Mouse (Mus musculus) lung, postnatal 0 days (tissue): ENCODE results near the gene Cldn3. TPM values are rescaled to one million over a fixed set of nuclear protein-coding genes. Genes with fewer than 3 reads are reported as not detected.

ENCODE experiments used
- ATAC-seq: fragments of 200-750 bp; cut with Nextera tagmentation; 2 replicates; pipeline ENCODE4 v1.8.0; 2017; ENCODE audit warnings: moderate library complexity
- DNase-seq: peaks from one replicate; pipeline ENCODE4 v3.0.0-alpha.2; 2016; ENCODE audit warnings: low spot score
- H3K27ac ChIP-seq: fragments of 300-500 bp; sonication (generic); 2 replicates; pipeline ENCODE4 v1.5.1; 2014; ENCODE audit warnings: antibody characterized with exemption, mild to moderate bottlenecking, low read length, mixed read lengths
- H3K27me3 ChIP-seq: fragments of 300-500 bp; sonication (generic); replicated peaks from 2 replicates; pipeline ENCODE4 v1.6.1; 2014; ENCODE audit warnings: low read length, mixed read lengths; ENCODE audit not compliant: insufficient read depth
- H3K36me3 ChIP-seq: fragments of 300-500 bp; sonication (generic); 2 replicates; pipeline ENCODE4 v1.6.1; 2014; ENCODE audit warnings: low read length, mixed read lengths; ENCODE audit not compliant: insufficient read depth
- H3K4me1 ChIP-seq: fragments of 300-500 bp; sonication (generic); 2 replicates; pipeline ENCODE4 v1.6.1; 2014; ENCODE audit warnings: antibody characterized with exemption, low read depth, low read length, mixed read lengths; ENCODE audit not compliant: insufficient read depth
- H3K4me2 ChIP-seq: fragments of 300-500 bp; sonication (generic); replicated peaks from 2 replicates; pipeline ENCODE4 v1.6.1; 2014; ENCODE audit warnings: low read depth, mild to moderate bottlenecking, low read length, moderate library complexity, mixed read lengths
- H3K4me3 ChIP-seq: fragments of 300-500 bp; sonication (generic); 2 replicates; pipeline ENCODE4 v1.5.1; 2014; ENCODE audit warnings: low read depth, low read length
- H3K9ac ChIP-seq: fragments of 300-500 bp; sonication (generic); replicated peaks from 2 replicates; pipeline ENCODE4 v1.6.1; 2014; ENCODE audit warnings: low read depth, mild to moderate bottlenecking
- H3K9me3 ChIP-seq: fragments of 300-500 bp; sonication (generic); 2 replicates; pipeline ENCODE4 v1.6.1; 2016; ENCODE audit warnings: low read length, mixed read lengths
- CTCF ChIP-seq: IDR thresholded peaks from 2 replicates; pipeline ENCODE4 v1.5.1; 2016; ENCODE audit warnings: antibody characterized with exemption, mild to moderate bottlenecking
- EP300 ChIP-seq: IDR thresholded peaks from 2 replicates; pipeline ENCODE4 v1.6.1; 2016; ENCODE audit warnings: antibody characterized with exemption, mild to moderate bottlenecking, control low read depth
- WGBS: fragments of 180-500 bp; shearing (Covaris S2); extraction: QIAGEN DNeasy Blood & Tissue Kit; methylation state at CpG from one replicate; pipeline ENCODE4 v1.1.7; 2014; 5-methylcytosine and 5-hydroxymethylcytosine counted together
- polyA plus RNA-seq: library from polyadenylated mRNA; unstranded; fragments of >200 nt; fragmentation: Nextera tagmentation; extraction: Ambion mirVana; gene quantifications from 2 replicates; pipeline ENCODE4 v1.2.1, GENCODE M21; 2015

Cldn3 gene
- polyA plus RNA-seq, 1 experiment from 2014 or later = 583 TPM

DNA sequence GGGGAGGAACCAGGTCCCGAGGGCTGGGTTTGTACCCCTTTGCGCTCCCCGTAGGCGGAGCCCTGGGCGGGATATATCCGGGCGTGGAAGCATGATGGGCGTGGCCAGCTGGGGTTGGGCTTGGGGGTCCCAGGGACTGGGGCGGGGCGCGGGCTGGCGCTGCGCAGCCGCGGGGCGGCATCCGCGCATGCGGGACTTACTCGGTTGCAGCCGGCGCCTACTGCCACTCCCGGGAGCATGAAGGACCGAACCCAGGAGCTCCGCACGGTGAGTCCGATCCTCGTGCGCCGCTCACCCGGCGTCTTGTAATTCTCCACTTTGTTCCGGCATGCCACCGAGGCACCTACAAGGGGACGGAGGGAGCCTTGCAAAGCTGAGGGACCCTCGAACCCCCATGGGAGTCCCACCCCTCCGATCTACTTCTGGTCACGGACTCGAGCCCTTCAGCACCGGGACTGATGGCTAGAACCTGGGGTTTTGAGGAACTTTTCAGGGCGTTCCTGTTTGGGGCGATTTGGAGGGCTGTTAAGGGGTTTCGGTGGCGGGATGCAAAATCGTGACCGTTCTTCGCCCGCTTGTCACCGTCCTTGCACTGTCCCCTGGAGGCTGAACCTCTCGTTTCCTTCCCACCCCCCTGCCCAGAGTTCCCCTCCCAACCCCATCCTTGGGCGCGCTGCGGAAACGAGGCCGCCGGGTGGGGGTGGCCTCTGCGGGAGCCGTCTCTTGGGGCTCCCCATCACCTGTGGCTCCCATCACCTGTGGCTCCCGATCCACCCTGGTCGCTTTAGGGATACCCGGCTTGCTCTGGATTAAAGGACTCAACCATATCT lies 37.5 kb downstream of the Cldn3 start, which contains the start of gene Stx1a:
Gene Stx1a (plus strand): TSS at position 139 of the 830 bp plus-strand sequence.
- Histone ChIP-seq H3K9ac (peak within 1 kb of the TSS; percentile 44), H3K4me1 (peaks cover 13% of the 10 kb centered on the region; the same call in 1 of the 2 replicates), H3K27me3 (no peaks in the 10 kb centered on the region), H3K27ac (peak within 1 kb of the TSS; percentile 54), H3K36me3 (no peaks in the 10 kb centered on the region), H3K4me2 (peak within 1 kb of the TSS; percentile 78), H3K4me3 (peak within 1 kb of the TSS; percentile 60), H3K9me3 (no peaks in the 10 kb centered on the region)
- ATAC-seq (peak; percentile 86), DNase-seq (peak; percentile 95)
- TF ChIP-seq EP300 (no peak), CTCF (peak; percentile 15; the same call in 1 of the 2 replicates)
- under 1% methylated on average over 57 of the region's 61 CpGs for WGBS

DNA sequence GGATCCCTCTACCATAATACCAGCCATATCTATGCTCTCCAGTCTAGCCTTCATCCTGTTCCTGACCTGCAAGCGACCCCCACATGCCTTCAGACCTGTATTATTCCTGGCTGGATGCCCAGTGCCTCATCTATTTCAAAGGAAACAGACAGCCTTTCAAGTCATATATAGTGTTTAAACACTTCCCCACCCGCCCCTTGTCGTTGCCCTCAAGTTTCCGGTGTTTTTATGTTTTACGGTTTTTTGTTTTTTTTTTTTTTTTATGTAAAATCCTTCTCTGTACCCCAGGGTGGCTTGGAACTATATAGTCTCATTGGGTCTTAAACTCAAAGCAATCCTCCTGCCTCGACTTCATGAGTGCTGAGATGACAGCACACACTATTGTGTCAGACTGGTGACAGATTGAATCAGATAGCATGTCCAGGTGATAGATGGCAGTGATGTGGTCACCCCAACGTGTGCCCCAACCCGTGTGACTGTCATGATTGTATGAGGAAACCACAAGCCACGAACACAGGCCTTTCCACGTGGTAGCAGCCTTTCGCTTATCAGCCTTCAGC lies 38.7 kb downstream of the Cldn3 start:
- Histone ChIP-seq H3K27me3 (no peaks in the 10 kb centered on the region), H3K9me3 (no peaks in the 10 kb centered on the region), H3K36me3 (no peaks in the 10 kb centered on the region), H3K4me1 (peaks cover 18% of the 10 kb centered on the region; the same call in 1 of the 2 replicates), H3K4me2 (peak overlapping the region; percentile 78; the same call in 1 of the 2 replicates), H3K9ac (no peak overlapping the region), H3K27ac (no peak overlapping the region), H3K4me3 (no peak overlapping the region)
- 18% methylated on average over 11 of the region's 11 CpGs for WGBS
- TF ChIP-seq CTCF (no peak), EP300 (no peak)
- DNase-seq = no peak
- ATAC-seq = no peak

DNA sequence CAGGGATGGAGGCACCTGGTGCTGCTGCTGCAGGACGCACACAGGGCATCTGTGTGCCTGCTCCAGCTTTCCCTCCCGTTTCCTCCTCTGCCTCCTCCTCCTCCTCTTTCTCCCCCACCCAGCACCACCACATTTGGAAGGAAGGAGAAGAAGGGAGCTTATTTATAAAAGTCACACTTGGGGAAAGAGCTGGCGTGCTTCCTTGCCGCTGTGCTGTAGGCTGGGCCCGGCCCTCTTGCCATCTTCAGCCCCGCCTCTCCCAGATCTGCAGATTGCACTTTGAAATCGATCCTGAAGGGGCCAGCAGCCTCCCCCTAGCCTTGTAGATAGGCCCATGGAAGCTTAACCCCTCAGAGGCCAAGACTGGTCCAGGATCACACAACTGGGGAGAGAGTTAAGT lies 39.9 kb downstream of the Cldn3 start:
- DNase-seq (peak; percentile 31), ATAC-seq (no peak)
- H3K27ac ChIP-seq = no peak overlapping the region
- H3K27me3 ChIP-seq = no peaks in the 10 kb centered on the region
- H3K4me3 ChIP-seq = no peak overlapping the region
- no peaks in the 10 kb centered on the region for H3K9me3 ChIP-seq
- no peak overlapping the region for H3K4me2 ChIP-seq
- H3K9ac ChIP-seq = no peak overlapping the region
- 5% methylated on average over 6 of the region's 7 CpGs for WGBS
- TF ChIP-seq EP300 (no peak), CTCF (peak; percentile 26; the same call in 1 of the 2 replicates)
- H3K4me1 ChIP-seq = peaks cover 18% of the 10 kb centered on the region; the same call in 1 of the 2 replicates
- H3K36me3 ChIP-seq = no peaks in the 10 kb centered on the region

DNA sequence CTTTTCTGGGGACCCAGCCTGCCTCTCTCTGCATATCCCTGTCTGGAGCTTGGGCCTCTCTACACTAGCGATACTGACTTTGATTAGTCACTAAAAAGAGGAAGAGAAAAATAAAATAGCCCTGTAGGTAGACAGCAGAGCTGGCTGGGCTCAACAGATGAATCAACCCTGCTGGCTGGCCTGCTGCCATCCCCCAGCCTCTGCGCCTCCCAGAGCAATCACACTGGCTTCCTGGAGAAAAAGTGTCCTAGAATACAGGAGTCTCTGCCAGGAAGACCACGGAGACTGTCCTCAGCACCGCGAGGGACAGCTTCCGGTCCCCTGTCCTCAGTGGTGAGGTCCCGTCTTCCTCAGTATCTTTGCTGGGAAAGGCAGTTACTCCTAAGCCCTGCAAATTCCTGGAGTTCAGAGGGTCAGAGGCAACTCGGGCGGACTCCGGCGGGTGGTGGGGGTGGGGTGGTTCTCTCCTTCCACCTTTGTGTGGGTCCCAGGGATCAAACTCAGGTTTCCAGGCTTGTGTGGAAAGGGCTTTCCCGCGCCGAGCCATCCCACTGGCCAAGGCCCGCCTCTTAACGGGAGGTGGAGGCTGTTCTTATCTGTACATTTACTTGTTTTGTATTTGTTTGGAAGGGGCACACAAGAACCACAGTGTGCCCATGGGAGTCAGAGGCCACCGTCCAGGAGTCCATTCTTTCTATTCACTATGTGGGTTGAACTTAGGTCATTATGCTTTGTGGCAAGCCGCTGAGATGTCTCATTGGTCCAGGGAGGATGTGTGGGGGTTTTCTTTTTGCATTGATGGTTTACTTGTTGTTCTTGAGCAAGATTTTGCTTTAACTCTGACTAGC lies 43.2 kb downstream of the Cldn3 start:
- ATAC-seq = peak; percentile 30
- Histone ChIP-seq H3K9ac (no peak overlapping the region), H3K4me1 (peaks cover 8% of the 10 kb centered on the region; the same call in 1 of the 2 replicates), H3K4me2 (0 out of 2 replicates have a peak overlapping the region, but pooled peaks have one; percentile 28), H3K27me3 (no peaks in the 10 kb centered on the region), H3K27ac (no peak overlapping the region), H3K9me3 (no peaks in the 10 kb centered on the region), H3K36me3 (no peaks in the 10 kb centered on the region), H3K4me3 (no peak overlapping the region)
- peak; percentile 56 for DNase-seq
- TF ChIP-seq CTCF (no peak), EP300 (no peak)
- 34% methylated on average over 18 of the region's 18 CpGs for WGBS

DNA sequence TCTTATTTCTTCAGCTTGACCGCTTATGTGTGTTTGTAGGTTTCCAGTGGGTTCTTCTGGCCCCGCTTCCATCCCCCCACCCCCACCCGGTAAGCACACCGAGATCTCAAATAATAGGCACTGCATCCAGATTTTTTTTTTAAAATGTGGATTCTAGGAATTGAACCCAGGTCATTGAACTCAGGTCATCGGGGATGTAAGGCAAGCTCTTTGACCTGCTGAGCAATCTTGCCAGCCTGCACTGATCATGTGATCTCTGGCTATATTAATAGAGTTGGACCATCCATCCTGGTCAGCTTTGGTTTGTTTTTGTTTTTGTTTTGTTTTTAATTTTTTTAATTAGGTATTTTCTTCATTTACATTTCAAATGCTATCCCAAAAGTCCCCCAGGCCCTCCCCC lies 46.6 kb downstream of the Cldn3 start:
- Histone ChIP-seq H3K36me3 (no peaks in the 10 kb centered on the region), H3K9me3 (no peaks in the 10 kb centered on the region), H3K4me1 (peaks cover 8% of the 10 kb centered on the region; the same call in 1 of the 2 replicates), H3K27ac (no peak overlapping the region), H3K4me3 (no peak overlapping the region), H3K9ac (no peak overlapping the region), H3K4me2 (no peak overlapping the region), H3K27me3 (no peaks in the 10 kb centered on the region)
- WGBS = 84% methylated on average over 5 of the region's 5 CpGs
- ATAC-seq (no peak), DNase-seq (no peak)
- TF ChIP-seq EP300 (no peak), CTCF (no peak)

DNA sequence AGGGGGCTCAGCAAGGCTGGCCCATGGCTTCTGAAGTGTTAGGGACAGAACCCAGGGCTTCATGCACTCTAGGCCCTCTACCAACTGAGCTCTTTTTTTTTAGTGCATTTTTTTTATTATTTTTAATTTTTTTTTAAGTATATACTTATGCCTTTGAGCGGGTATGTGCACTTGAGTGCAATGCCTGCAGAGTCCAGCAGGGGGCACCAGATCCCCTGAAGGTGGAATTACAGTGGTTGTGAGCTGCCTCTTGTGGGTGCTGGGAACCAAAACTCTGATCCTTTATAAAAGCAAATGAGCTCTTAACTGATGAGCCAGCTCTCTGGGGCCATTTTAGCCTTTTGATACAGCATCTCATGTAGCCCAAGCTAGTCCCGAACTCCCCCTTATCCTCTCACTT lies 48.6 kb downstream of the Cldn3 start:
- DNase-seq (no peak), ATAC-seq (no peak)
- Histone ChIP-seq H3K27me3 (no peaks in the 10 kb centered on the region), H3K4me2 (no peak overlapping the region), H3K27ac (no peak overlapping the region), H3K9me3 (no peaks in the 10 kb centered on the region), H3K36me3 (no peaks in the 10 kb centered on the region), H3K4me3 (no peak overlapping the region), H3K4me1 (no peaks in the 10 kb centered on the region), H3K9ac (no peak overlapping the region)
- TF ChIP-seq EP300 = no peak
- TF ChIP-seq CTCF = peak; percentile 40
- 94% methylated on average over 2 of the region's 2 CpGs for WGBS
